Mouse (Mus musculus) ovary, adult 10 weeks (tissue): ENCODE results near the gene Ifitm5. TPM values are rescaled to one million over a fixed set of nuclear protein-coding genes. Genes with fewer than 3 reads are reported as not detected.

ENCODE experiments used
- polyA plus RNA-seq: library from polyadenylated mRNA; stranded (reverse); fragments of 350-450 nt; fragmentation: Illumina TruSeq; extraction: RNeasy Lipid Tissue Mini Kit (QIAGEN cat#74804); gene quantifications from one replicate; pipeline ENCODE4 v1.2.3, GENCODE M21; 2014

The Ifitm5 gene
- polyA plus RNA-seq: not detected

DNA sequence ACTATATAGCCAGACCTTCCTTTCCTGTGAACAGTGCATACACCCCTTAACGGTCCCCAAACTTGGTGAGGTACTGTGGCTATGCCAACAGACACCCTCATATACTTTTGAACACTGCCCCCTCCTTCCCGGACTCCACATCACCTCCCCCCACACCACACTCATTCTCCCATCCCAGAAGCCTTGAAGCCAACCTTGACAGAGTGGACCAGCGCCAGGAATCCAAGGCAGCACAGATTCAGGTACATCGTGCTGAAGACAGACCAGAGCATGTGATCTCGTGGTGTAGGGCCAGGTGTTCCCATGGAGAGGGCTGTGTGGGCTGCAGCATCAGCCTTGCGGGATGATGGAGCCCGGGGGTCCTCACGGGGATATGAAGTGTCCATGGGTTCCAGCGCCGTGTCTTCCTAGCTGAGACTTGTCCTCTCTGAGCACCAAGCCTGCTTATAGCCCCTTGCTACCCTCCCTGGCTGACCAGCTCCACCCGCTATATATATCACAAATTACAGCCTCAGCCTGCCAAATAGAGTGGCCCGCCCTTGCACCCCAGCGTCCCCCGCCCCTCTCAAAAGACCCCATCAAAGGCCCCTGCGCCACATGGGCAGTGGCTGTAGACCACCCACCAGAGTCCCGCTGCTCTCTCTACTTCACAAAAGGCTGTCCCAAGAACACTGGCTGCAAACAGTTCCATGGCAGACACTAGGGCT, at the start of gene Ifitm5:
Gene Ifitm5, minus strand, starts transcription at position 468 of the 707 bp plus-strand sequence.

DNA sequence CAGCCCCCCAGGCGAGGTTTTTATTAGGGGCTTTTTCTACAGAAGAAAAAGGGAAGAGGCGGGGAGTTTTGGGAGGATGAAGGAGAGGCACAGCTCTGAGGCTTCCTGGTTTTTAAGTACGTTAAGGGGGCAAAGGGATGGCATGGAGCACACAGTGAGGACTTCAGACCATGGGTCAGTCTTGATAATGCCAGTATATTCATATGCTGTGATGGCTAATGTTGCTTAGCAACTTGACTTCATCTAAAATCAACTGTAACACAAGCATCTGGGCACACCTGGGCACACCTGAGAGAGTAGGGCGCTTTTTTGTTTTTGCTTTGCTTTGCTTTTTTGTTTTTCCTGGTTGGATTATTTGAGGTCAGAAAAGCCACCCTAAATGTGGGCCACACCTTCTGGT, 16.8 kb upstream of the Ifitm5 start, which contains the start of gene Ifitm1:
Gene Ifitm1, plus strand, starts transcription at position 301 of the 400 bp plus-strand sequence.

DNA sequence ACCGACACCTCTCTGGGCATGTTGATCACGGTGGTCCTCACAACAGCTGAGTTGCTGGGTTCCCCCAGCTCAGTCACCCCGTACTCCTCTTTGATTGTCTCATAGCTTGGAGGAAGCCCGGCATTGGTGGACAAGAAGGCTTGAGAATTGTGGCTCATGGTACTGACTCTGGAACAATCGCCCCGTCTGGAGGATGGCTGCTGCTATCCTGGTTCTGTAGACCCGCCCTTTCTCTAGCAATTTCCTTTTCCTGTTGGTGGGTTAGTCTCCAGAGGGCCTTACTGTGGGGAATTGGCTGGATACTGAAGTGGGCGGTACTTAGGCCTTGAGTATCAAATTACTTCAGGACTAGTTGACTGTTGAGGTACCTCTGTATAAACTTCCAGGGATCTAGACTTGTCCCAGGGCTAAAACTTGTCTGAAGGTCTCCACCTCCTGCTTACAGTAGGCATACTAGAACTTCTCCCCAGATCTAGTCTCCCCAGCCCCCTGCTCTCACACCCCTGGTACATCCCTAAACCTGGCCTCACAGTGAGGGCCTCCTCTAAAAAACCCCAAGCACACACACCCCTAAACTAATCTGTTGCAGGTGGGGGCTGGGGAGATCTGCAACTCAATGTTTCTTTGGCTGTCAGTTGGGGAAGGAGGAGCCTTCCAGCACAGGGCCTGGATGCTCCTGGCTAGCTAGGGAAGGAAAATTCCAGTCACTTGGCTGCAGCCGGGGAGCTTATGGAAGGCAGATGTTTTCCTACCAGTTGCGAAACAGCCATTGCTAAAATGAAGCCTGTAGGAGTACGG, 5.9 kb upstream of the Ifitm5 start, which contains the start of the genes Gm45717 and Ifitm2:
Gene Gm45717, minus strand, starts transcription at position 180 of the 798 bp plus-strand sequence.
Gene Ifitm2, minus strand, starts transcription at position 230 of the 798 bp plus-strand sequence.

DNA sequence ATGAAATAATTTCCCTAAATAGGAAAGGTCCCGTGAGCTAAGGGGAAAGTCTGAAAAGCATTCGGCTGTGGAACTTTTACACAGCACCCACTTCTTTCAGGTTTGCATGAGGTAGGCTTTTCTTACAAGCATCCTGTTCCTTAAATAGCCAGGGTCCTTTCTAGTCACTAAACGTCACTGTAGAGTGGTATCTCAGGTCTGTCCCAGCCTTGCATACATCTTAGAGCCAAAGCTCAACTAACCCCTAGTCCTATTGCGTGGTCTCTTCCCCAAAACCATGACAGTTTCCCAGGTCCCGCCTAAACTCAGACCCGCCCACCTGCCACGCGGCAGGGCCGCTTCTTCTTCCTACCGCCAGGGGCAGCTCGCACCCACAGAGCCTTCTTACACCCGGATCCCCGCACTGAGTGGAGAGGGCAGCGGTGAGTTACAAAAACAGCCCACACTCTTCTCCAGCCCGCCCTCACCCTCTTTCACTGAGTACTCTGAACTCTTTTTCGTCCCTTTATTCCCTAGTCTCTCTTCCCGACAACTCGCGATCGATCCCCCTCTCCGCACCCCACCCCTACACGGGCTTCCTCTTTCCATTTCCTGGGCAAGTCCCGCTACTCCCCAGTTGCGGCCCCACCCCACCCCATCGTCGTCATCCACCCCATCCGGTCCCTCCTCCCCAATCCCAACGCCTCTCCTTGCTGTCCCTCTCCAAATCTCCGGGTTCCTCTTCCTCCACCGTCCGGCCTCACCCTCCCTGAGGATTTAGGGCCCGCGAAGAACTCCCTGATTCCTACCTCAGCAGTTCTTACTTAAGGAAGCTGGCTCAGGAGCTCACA, 8.7 kb downstream of the Ifitm5 start, which contains the start of gene Pgghg:
Gene Pgghg, plus strand, starts transcription at position 170 of the 830 bp plus-strand sequence.

DNA sequence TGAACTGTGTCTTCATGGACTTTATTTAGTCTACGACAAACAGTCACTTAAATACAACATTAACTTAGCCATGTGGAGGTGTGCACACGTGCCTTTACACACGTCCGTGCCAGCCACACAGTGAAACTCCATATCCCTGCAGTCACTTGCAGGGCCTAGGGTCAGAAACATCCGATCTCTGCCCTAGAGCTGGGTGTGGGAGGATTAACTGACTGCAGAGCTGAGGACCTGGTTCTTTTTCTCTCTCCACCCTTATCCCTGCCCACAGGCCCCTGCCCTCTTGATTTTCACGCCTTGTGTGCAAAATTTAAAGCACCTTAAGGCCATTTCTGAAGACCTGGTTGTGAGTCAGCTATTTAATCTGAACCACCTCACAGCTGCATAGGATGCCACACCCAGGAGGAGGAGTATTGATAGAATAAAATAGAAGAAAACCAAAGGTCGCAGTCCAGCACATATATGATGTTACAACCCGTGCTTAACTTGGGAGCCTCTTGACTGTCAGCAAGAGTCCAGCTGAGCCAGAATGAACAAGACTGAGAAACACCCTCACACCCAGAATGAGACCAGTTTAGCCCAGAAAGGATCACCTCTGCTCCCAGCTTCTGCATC, 29.6 kb downstream of the Ifitm5 start, which contains the start of gene Nlrp6:
Gene Nlrp6, plus strand, starts transcription at position 485 of the 612 bp plus-strand sequence.

DNA sequence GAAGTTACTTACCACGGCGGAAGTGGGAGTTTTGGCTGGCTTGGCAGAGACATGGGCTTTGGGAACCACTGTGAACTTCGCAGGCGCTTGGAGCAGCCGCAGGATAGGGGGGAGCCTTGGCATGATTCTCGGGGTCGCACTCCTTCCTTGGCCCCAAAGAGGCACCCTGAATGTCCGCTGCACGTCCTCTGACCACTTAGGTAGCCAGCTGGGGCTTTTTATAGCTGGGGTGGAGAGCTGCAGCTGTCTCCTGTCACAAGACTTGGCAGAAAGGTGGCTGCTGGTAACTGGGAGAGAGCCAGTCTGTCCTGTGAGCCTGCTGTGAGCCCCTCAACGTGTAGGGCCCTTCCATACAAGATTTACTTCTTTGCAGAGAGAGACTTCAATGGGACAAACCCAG, 49.9 kb downstream of the Ifitm5 start, which contains the start of gene Cox8b:
Gene Cox8b, minus strand, starts transcription at position 227 of the 400 bp plus-strand sequence.

Other genes with a start within 250 kb of the Ifitm5 start
- 42.0 TPM for gene Cyp2e1, start 186.6 kb downstream of the Ifitm5 start, polyA plus RNA-seq
- gene Syce1, start 162.4 kb downstream of the Ifitm5 start, polyA plus RNA-seq: not detected
- gene Zfp941, start 128.1 kb downstream of the Ifitm5 start, polyA plus RNA-seq: 0.91 TPM
- gene Urah, start 115.3 kb downstream of the Ifitm5 start, polyA plus RNA-seq: 1.1 TPM
- gene Scgb1c1, start 104.7 kb downstream of the Ifitm5 start, polyA plus RNA-seq: not detected
- not detected for gene Odf3, start 102.5 kb downstream of the Ifitm5 start, polyA plus RNA-seq
- gene Gm45785, start 94.0 kb downstream of the Ifitm5 start, polyA plus RNA-seq: not detected
- gene Ric8a, start 93.3 kb downstream of the Ifitm5 start, polyA plus RNA-seq: 3.4 TPM
- 1.5 TPM for gene Bet1l, start 92.7 kb downstream of the Ifitm5 start, polyA plus RNA-seq
- 107 TPM for gene Psmd13, start 68.3 kb downstream of the Ifitm5 start, polyA plus RNA-seq
- gene Sirt3, start 68.0 kb downstream of the Ifitm5 start, polyA plus RNA-seq: 1.9 TPM
- not detected for gene Cox8b, start 49.8 kb downstream of the Ifitm5 start, polyA plus RNA-seq
- gene Nlrp6, start 29.4 kb downstream of the Ifitm5 start, polyA plus RNA-seq: not detected
- 1.5 TPM for gene Pgghg, start 8.9 kb downstream of the Ifitm5 start, polyA plus RNA-seq
- gene Gm45717, start 5.6 kb upstream of the Ifitm5 start, polyA plus RNA-seq: not detected
- 100 TPM for gene Ifitm2, start 5.7 kb upstream of the Ifitm5 start, polyA plus RNA-seq
- 17.8 TPM for gene Ifitm1, start 16.9 kb upstream of the Ifitm5 start, polyA plus RNA-seq
- 13.0 TPM for gene Ifitm3, start 60.5 kb upstream of the Ifitm5 start, polyA plus RNA-seq
- 3.7 TPM for gene Ifitm6, start 67.6 kb upstream of the Ifitm5 start, polyA plus RNA-seq
- gene Gm17387, start 78.8 kb upstream of the Ifitm5 start, polyA plus RNA-seq: not detected
- gene B4galnt4, start 110.8 kb upstream of the Ifitm5 start, polyA plus RNA-seq: not detected
- gene Pkp3, start 127.9 kb upstream of the Ifitm5 start, polyA plus RNA-seq: not detected
- gene Sigirr, start 150.3 kb upstream of the Ifitm5 start, polyA plus RNA-seq: not detected
- gene Ano9, start 167.5 kb upstream of the Ifitm5 start, polyA plus RNA-seq: not detected
- 21.8 TPM for gene Ptdss2, start 172.1 kb upstream of the Ifitm5 start, polyA plus RNA-seq
- gene Rnh1, start 222.6 kb upstream of the Ifitm5 start, polyA plus RNA-seq: 1.00 TPM
- 3.6 TPM for gene Hras, start 243.7 kb upstream of the Ifitm5 start, polyA plus RNA-seq
- 0.77 TPM for gene Lrrc56, start 243.9 kb upstream of the Ifitm5 start, polyA plus RNA-seq